ENCODE assay signal across 22 mouse cellular contexts in genomic region chr1:53942468-53942867, GRCm38 (mm10).
"Had no signal": no experiment of that assay in that cellular context is flagged by ENCODE, and none has a peak within 500 bp of the region (broad histone marks: within the 10 kb centered on the region; RNA-seq: fewer than 3 reads in every experiment).

No protein-coding gene starts in this region.

- ATAC-seq: hindbrain, postnatal 0 days; intestine, embryonic 16.5 days; liver, embryonic 12.5 days had no signal

- H3K4me1 ChIP-seq: kidney, embryonic 15.5 days; liver, embryonic 12.5 days had no signal

- DNase-seq: gastrocnemius, postnatal 14 days; gastrocnemius, postnatal 36 days; heart, postnatal 36 days; kidney, adult 11 months; kidney, adult 2 months; kidney, adult 9 months; kidney, postnatal 14 days; kidney, postnatal 36 days; layer of hippocampus, adult 9-11 months; layer of hippocampus, postnatal 36 days; left cerebral cortex, postnatal 4 days had no signal

- H3K4me2 ChIP-seq: heart, embryonic 12.5 days; hindbrain, embryonic 13.5 days; hindbrain, embryonic 15.5 days; kidney, embryonic 15.5 days; limb, embryonic 12.5 days; liver, embryonic 12.5 days had no signal

- H3K9me3 ChIP-seq: heart, embryonic 10.5 days; heart, embryonic 12.5 days; hindbrain, embryonic 13.5 days; hindbrain, embryonic 15.5 days; kidney, embryonic 15.5 days; limb, embryonic 12.5 days; liver, embryonic 12.5 days had no signal

- H3K36me3 ChIP-seq: heart, embryonic 10.5 days; heart, embryonic 12.5 days; hindbrain, embryonic 13.5 days; hindbrain, embryonic 15.5 days; kidney, embryonic 15.5 days; limb, embryonic 12.5 days; liver, embryonic 12.5 days had no signal

- H3K27ac ChIP-seq: heart, embryonic 10.5 days; hindbrain, embryonic 13.5 days; hindbrain, embryonic 15.5 days; hindbrain, postnatal 0 days; kidney, embryonic 15.5 days; kidney, postnatal 0 days; limb, embryonic 12.5 days; liver, embryonic 12.5 days; liver, embryonic 14.5 days had no signal

- H3K9ac ChIP-seq: heart, embryonic 12.5 days; hindbrain, embryonic 13.5 days; hindbrain, embryonic 15.5 days; kidney, embryonic 15.5 days; limb, embryonic 12.5 days; liver, embryonic 12.5 days; liver, embryonic 14.5 days had no signal

- H3K27me3 ChIP-seq: heart, embryonic 12.5 days; hindbrain, embryonic 13.5 days; hindbrain, embryonic 15.5 days; kidney, embryonic 15.5 days; limb, embryonic 12.5 days; liver, embryonic 12.5 days had no signal

- H3K4me3 ChIP-seq: heart, embryonic 10.5 days; heart, embryonic 12.5 days; hindbrain, embryonic 13.5 days; hindbrain, embryonic 15.5 days; kidney, embryonic 15.5 days; limb, embryonic 12.5 days; liver, embryonic 12.5 days had no signal
